Mouse (Mus musculus): Measurements from ENCODE around the gene Katnal1.

- TF ChIP-seq MEF2A (IDR thresholded peaks at IDR 0.05; ENCODE audit: borderline replicate concordance, low read depth, low read length) (no peak), CTCF (conservative IDR thresholded peaks at IDR 0.05 in 1 of 2, IDR thresholded peaks at IDR 0.05 in 1 of 2; ENCODE audit: low read depth in 2 of 2, low read length in 2 of 2) (no peak), EP300 (IDR thresholded peaks at IDR 0.05; ENCODE audit: low read length) (no peak), RCOR1 (conservative IDR thresholded peaks at IDR 0.05; ENCODE audit: low read depth, low read length) (no peak), GABPA (IDR thresholded peaks at IDR 0.05; ENCODE audit: insufficient replicate concordance, low read depth, low read length) (no peak), ZMIZ1 (IDR thresholded peaks at IDR 0.05; ENCODE audit: low read depth, low read length) (no peak), CHD1 (IDR thresholded peaks at IDR 0.05; ENCODE audit: low read depth, low read length) (no peak), POLR2A (IDR thresholded peaks at IDR 0.05; ENCODE audit: low read depth, low read length) (no peak), TCF12 (IDR thresholded peaks at IDR 0.05; ENCODE audit: low read depth, low read length) (no peak), PAX5 (IDR thresholded peaks at IDR 0.05; ENCODE audit: low read length) (no peak), ZNF384 (IDR thresholded peaks at IDR 0.05; ENCODE audit: low read depth, low read length) (no peak), MAFK (IDR thresholded peaks at IDR 0.05; ENCODE audit: insufficient replicate concordance, low read length) (no peak)
These were observed 56.0 kb downstream of the Katnal1 start for GRCm38 (mm10) chr5:148873116-148873515.
